Mouse (Mus musculus) layer of hippocampus, postnatal 25 days (tissue): ENCODE measurements around the gene Ocrl. TPM values are rescaled to one million over a fixed set of nuclear protein-coding genes. Genes with fewer than 3 reads are reported as not detected.

Experiments used
- DNase-seq, 2 experiments: peaks; one replicate each; pipeline ENCODE4 v3.0.0; 2022; ENCODE audit warnings: mixed read lengths in 2 of 2, low spot score in 1 of 2; ENCODE audit errors: extremely low spot score in 1 of 2
- total RNA-seq, 2 experiments: library from RNA; stranded (reverse); gene quantifications; 2 replicates each; pipeline ENCODE4 v1.2.3; 2021

Gene Ocrl
- total RNA-seq, 2 experiments from 2014 or later: 48.6 to 52.4 TPM

DNA sequence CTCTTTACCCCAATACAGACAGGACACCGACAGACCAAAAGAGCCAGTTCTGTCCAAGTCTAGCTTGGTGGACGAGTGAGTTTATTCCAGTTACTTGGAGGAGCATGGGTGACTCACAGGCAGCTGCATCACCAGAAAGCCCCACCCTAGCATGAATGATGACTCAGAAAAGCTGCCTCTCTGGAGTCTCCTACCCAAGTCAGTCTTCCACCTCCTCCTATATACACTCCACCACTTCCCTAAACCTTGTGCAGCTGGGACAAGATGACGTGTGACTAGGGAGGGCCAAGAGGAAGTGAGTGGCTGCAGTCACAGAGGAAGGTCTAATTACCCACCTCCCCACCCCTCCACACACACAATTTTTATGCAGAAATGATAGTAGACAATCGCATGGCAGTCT lies 64.4 kb downstream of the Ocrl start:
- DNase-seq: no peak

DNA sequence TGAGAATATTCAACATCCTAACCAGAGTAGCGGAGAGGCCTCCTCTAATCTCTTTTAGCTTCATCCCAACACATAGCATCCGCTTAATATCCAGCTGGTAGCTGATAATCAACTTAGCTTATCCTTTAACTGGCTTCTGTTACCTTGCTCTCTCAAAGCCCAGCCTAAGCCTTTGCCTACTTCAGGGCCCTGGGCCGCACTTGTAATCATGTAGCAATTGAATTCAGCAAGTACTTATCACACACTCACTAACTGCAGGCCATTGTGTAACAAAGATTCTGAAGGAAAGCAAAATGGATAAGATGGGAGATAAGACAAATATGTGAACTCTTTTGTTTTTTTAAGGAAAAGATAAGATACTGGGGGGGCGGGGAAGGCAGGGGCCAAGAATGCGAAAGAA lies 64.9 kb downstream of the Ocrl start:
- DNase-seq: no peak

DNA sequence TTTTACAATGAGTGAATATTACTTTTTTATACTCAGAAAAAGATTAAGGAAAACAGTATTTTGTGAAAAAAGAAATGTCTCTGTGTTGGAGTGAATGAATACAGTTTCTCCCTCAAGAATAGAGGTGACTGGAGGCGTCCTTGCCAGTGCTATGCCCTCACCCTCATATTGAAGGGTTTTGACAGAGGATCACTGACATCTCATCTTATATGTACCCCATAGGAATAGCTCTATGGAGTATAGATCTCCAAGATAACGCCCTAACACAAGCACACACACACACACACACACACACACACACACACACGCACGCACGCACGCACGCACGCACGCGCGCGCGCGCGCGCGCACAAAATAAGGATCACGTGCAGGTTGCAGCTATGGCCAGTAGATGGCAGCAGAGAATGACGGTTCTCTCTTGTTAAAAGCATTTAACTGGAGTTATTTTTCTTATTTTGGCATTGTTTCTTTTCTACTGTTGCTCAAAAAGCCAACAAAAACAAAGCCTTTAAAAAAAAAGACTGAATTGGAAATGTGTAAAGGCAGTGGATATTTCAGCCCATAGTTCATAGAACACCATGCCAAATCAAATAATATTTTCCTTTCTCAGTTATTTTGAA lies 72.9 kb downstream of the Ocrl start:
- DNase-seq: peak in 1 of 2 experiments; percentile 55

DNA sequence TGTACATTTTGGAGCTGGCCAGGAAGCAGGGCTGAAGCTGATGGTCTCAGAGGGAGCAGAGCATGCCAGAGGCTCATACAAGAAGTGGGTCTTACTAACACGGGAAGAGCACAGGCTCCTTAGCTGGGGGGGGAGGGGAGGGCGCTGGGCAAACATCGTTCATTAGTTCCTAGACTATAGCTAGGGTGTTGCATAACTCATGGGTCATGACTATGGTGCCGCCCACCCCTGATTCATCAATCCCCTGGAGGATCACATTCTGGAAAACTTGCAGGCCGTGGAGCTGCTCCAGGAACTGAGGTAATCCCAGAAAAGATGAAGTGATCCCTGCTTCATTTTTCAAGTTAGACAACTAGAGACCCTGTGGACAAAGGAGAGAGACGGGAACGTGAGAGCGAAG lies 75.8 kb downstream of the Ocrl start:
- no peak for DNase-seq

DNA sequence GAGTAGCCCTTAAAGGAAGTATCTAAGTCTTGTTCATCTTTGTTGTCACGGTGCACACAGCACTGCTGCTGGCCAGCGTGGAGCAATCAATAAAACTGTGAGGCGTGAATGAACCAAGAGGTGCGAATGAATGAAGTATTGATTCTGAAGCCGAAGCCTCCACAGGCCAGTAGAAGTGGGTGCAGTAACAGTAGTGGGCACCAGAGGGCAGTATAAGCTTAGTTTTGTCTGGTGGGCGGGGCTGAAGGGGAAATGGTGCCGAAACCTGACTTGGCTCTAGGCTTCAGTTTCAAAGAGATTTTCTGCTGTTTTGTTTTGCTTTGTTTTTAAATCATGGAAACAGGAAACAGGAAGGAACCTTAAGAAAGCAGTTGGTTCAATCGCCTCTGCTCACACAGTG lies 80.4 kb downstream of the Ocrl start:
- peak; percentile 60 to 91 for DNase-seq

DNA sequence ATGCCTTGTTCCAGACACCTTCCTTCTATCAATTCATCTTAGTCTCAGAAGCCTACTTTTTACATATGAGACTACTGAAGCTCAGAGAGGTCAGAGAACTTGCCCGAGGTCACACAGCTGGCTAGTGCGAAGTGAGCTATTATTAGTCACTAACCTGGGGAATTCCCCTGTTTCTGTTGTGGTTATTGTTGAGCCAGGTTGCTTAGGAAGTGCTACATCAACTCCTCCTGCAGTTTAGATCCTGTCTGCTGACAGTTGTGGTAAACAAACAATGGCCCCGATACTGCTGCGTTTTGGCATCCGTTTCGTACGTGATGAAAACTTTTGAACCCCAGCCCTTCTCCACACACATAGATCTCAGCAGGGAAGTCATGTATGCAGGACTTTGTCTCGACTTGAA lies 86.2 kb downstream of the Ocrl start:
- no peak for DNase-seq

DNA sequence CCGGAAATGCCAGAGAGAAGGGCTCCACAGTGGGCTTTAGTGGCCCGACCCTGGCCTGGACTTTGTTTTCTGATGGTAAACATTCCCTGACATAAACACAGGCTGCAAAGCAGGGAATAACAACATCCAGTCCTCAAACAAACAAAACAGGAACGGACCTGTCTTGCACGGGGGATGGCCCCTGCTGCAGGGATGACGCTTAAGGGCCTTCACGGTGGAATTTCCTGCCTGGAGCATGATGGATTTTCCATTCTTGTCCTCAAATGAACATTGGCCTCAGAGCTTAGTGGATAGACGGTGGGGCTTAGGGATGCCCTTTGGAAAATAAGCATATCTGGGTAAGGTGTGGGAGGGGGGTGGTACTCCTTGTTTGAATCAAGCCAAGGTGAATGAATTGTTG lies 89.0 kb downstream of the Ocrl start:
- no peak for DNase-seq

DNA sequence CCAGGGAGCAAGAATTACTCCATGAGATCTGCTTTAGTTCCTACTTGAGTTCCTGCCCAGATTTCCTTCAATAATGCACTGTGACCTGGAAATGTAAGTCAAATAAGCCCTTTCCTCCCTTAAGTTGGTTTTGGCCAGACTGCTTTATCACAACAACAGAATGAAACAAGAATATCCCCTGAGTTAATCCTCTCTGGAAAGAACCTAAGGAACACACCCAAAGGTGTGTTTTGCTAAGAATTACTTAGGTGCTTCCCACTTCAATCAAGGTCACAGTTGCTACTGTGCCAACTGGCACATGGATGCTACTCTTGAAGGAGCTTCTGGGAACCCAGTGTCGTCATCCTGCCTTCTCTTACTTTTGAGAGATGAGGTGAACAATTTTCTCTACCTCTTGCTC lies 92.6 kb downstream of the Ocrl start:
- no peak for DNase-seq

DNA sequence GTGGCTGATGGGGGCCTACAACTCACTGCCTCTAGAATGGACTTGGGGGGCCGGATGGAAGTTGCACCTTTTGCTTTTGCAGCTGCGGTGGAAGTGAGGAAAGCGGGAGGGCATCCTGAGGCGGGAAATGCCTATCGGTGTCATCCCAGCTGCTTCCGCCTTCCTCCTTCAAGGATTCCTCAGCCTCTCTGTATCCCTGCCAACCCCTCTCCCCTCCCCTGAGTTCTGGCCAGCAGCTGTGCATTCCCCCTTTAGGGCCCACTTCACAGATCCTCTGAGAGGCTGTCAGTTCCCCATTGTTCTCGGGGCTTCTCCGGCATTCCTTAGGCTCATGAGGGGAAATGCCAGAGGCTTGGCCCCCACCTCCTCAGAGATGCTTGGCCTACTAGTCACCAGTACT lies 93.9 kb downstream of the Ocrl start:
- DNase-seq: no peak

DNA sequence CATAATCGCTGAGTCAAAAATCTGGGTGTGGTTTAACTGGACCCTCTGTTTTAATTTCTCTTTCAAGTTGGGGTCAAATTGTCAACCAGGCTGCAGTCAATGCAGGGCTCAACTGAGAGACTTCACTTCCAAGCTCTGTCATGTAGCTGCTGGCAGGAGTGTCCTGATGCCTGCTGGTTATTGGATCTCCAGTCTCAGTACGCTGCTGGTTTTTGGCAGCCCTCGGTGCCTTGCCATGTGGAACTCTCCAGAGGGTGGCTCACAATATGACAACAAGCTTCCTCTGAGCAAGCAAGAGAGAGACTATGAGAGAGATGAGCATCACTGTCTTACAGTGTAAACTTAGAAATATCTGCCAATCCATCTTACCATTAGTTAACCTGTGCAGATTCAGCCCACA lies 99.5 kb downstream of the Ocrl start:
- no peak for DNase-seq

Other genes starting within 250 kb of the Ocrl start
- 10 to 100 TPM; 33.9 to 37.8 TPM for gene Smarca1, start 19.4 kb upstream of the Ocrl start, total RNA-seq
- 10 to 100 TPM in 1 of 2 experiments, 1 to 10 TPM in 1; 9.6 to 16.7 TPM for gene Apln, start 122.5 kb downstream of the Ocrl start, total RNA-seq
- under 1 TPM; 0.35 to 0.59 TPM for gene Xpnpep2, start 196.3 kb downstream of the Ocrl start, total RNA-seq
- 1 to 10 TPM; 1.4 to 1.7 TPM for gene Sash3, start 234.0 kb downstream of the Ocrl start, total RNA-seq